Mouse (Mus musculus) natural killer cell, adult 2 months (primary cell): Measurements from ENCODE around the gene Fads2.

ENCODE experiments used
- DNase-seq, 2 experiments: peaks; one replicate each; pipeline ENCODE4 v3.0.0; 2022; ENCODE audit warnings: low spot score in 2 of 2

Fads2 gene

GRCm38 (mm10) chr19:10102054-10102700 lies 631 bp upstream of the Fads2 start:
- DNase-seq, result peak in 1 of 2 experiments; percentile 6

- DNase-seq, result peak in 1 of 2 experiments; percentile 26
Observed at GRCm38 (mm10) chr19:10100631-10101071, 895 bp downstream of the Fads2 start.

GRCm38 (mm10) chr19:10097826-10098225 lies 3.7 kb downstream of the Fads2 start:
- no peak for DNase-seq

- DNase-seq, result no peak
Observed at GRCm38 (mm10) chr19:10096371-10096876, 5.1 kb downstream of the Fads2 start.

- no peak for DNase-seq
Observed at GRCm38 (mm10) chr19:10094695-10095094, 6.9 kb downstream of the Fads2 start.

GRCm38 (mm10) chr19:10093829-10094228 lies 7.7 kb downstream of the Fads2 start:
- DNase-seq, result no peak

- no peak for DNase-seq
Observed at GRCm38 (mm10) chr19:10086976-10087375, 14.6 kb downstream of the Fads2 start.

- no peak for DNase-seq
Observed at GRCm38 (mm10) chr19:10085454-10085853, 16.1 kb downstream of the Fads2 start.

- DNase-seq, result no peak
Observed at GRCm38 (mm10) chr19:10082105-10082504, 19.4 kb downstream of the Fads2 start.

GRCm38 (mm10) chr19:10080384-10080783 lies 21.2 kb downstream of the Fads2 start:
- no peak for DNase-seq

GRCm38 (mm10) chr19:10078392-10078791 lies 23.2 kb downstream of the Fads2 start:
- no peak for DNase-seq

GRCm38 (mm10) chr19:10073145-10073544 lies 28.4 kb downstream of the Fads2 start:
- no peak for DNase-seq

GRCm38 (mm10) chr19:10071892-10072291 lies 29.7 kb downstream of the Fads2 start:
- peak in 1 of 2 experiments; percentile 6 for DNase-seq

GRCm38 (mm10) chr19:10071166-10071565 lies 30.4 kb downstream of the Fads2 start:
- DNase-seq, result no peak

GRCm38 (mm10) chr19:10070186-10070980 lies 31.2 kb downstream of the Fads2 start:
- DNase-seq, result no peak

- no peak for DNase-seq
Observed at GRCm38 (mm10) chr19:10067701-10068100, 33.8 kb downstream of the Fads2 start.

- DNase-seq, result no peak
Observed at GRCm38 (mm10) chr19:10066502-10066901, 35.0 kb downstream of the Fads2 start.

- DNase-seq, result no peak
Observed at GRCm38 (mm10) chr19:10066189-10066500, 35.4 kb downstream of the Fads2 start.

GRCm38 (mm10) chr19:10065465-10066188 lies 35.9 kb downstream of the Fads2 start:
- DNase-seq, result no peak

GRCm38 (mm10) chr19:10064173-10065012 lies 37.2 kb downstream of the Fads2 start:
- peak in 1 of 2 experiments; percentile 43 for DNase-seq

- no peak for DNase-seq
Observed at GRCm38 (mm10) chr19:10062862-10063261, 38.7 kb downstream of the Fads2 start.
